Mouse (Mus musculus) forebrain, postnatal 0 days (tissue): ENCODE results near the gene Clec12a. TPM values are rescaled to one million over a fixed set of nuclear protein-coding genes. Genes with fewer than 3 reads are reported as not detected.

ENCODE experiments used
- ATAC-seq: fragments of 200-750 bp; cut with Nextera tagmentation; 2 replicates; pipeline ENCODE4 v1.8.0; 2017; ENCODE audit warnings: mild to moderate bottlenecking, moderate library complexity
- DNase-seq: peaks from one replicate; pipeline ENCODE4 v3.0.0-alpha.2; 2015
- H3K27ac ChIP-seq: fragments of 300-500 bp; sonication (generic); 2 replicates; pipeline ENCODE4 v1.5.1; 2014; ENCODE audit warnings: low read depth, mild to moderate bottlenecking, antibody characterized with exemption, low read length, moderate library complexity, mixed read lengths
- H3K27me3 ChIP-seq: fragments of 300-500 bp; sonication (generic); 2 replicates; pipeline ENCODE4 v1.6.1; 2014; ENCODE audit warnings: mild to moderate bottlenecking, low read length, mixed read lengths; ENCODE audit not compliant: insufficient read depth
- H3K36me3 ChIP-seq: fragments of 300-500 bp; sonication (generic); 2 replicates; pipeline ENCODE4 v1.6.1; 2014; ENCODE audit warnings: mild to moderate bottlenecking, moderate library complexity; ENCODE audit not compliant: insufficient read depth
- H3K4me1 ChIP-seq: fragments of 300-500 bp; sonication (generic); 2 replicates; pipeline ENCODE4 v1.6.1; 2014; ENCODE audit warnings: antibody characterized with exemption; ENCODE audit not compliant: insufficient read depth
- H3K4me2 ChIP-seq: fragments of 300-500 bp; sonication (generic); 2 replicates; pipeline ENCODE4 v1.6.1; 2014; ENCODE audit warnings: low read depth, mild to moderate bottlenecking, moderate library complexity
- H3K4me3 ChIP-seq: fragments of 300-500 bp; sonication (generic); 2 replicates; pipeline ENCODE4 v1.5.1; 2014; ENCODE audit warnings: low read depth, low read length, mixed read lengths
- H3K9ac ChIP-seq: fragments of 300-500 bp; sonication (generic); 2 replicates; pipeline ENCODE4 v1.6.1; 2014; ENCODE audit warnings: mild to moderate bottlenecking
- H3K9me3 ChIP-seq: fragments of 300-500 bp; sonication (generic); 2 replicates; pipeline ENCODE4 v1.6.1; 2016; ENCODE audit warnings: low read length
- CTCF ChIP-seq: sonication (generic); IDR thresholded peaks from 2 replicates; pipeline ENCODE4 v1.5.1; 2016; ENCODE audit warnings: antibody characterized with exemption, control low read depth, low read depth
- WGBS: fragments of 180-500 bp; shearing (Covaris S2); extraction: QIAGEN DNeasy Blood & Tissue Kit; methylation state at CpG from one replicate; pipeline ENCODE4 v1.1.7; 2014; 5-methylcytosine and 5-hydroxymethylcytosine counted together
- polyA plus RNA-seq: library from polyadenylated mRNA; unstranded; fragments of >200 nt; fragmentation: Nextera tagmentation; extraction: Ambion mirVana; gene quantifications from 2 replicates; pipeline ENCODE4 v1.2.1, GENCODE M21; 2015
- total RNA-seq: library from RNA; depleted of rRNA; stranded (reverse); fragments of >200 nt; gene quantifications from 2 replicates; pipeline ENCODE4 v1.2.3, GENCODE M21; 2014

Clec12a gene
- total and polyA plus RNA-seq, 2 experiments from 2014 or later, result 0.12 to 2.7 TPM

GRCm38 (mm10) chr6:129393087-129393720 is 50.7 kb downstream of the Clec12a start:
- Histone ChIP-seq H3K4me1 (no peaks in the 10 kb centered on the region), H3K9ac (no peak overlapping the region), H3K4me2 (no peak overlapping the region), H3K4me3 (no peak overlapping the region), H3K27ac (no peak overlapping the region), H3K36me3 (no peaks in the 10 kb centered on the region), H3K9me3 (no peaks in the 10 kb centered on the region), H3K27me3 (no peaks in the 10 kb centered on the region)
- 29% methylated on average over 2 of the region's 2 CpGs for WGBS
- TF ChIP-seq CTCF, result peak; percentile 74
- DNase-seq (peak; percentile 52), ATAC-seq (peak; percentile 64; the same call in 1 of the 2 replicates)

DNA sequence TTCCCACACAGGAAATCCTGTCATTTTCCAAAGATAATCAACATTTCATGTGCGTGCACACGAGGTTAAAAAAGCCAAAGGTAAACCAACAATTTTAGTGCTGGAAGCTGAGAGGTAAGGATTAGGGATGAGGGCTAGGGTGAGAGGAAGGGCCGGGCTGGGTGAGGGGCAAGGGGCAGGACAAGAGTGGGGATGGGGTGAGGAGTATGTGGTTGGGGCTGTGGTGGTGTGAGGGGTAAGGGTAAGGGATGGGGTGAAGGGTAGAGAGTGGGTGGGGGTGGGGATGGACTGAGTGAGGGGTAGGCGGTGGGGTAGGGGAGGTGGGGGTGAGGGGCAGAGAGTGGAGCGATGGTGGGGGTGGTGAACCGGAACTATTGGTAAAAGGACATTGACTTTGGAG is 51.2 kb downstream of the Clec12a start:
- 78% methylated on average over 6 of the region's 6 CpGs for WGBS
- no peak for TF ChIP-seq CTCF
- H3K4me3 ChIP-seq, result no peak overlapping the region
- ATAC-seq (peak; percentile 36; the same call in 1 of the 2 replicates), DNase-seq (no peak)
- H3K9me3 ChIP-seq, result no peaks in the 10 kb centered on the region
- H3K4me1 ChIP-seq, result no peaks in the 10 kb centered on the region
- H3K27me3 ChIP-seq, result no peaks in the 10 kb centered on the region
- H3K4me2 ChIP-seq, result no peak overlapping the region
- no peak overlapping the region for H3K27ac ChIP-seq
- H3K36me3 ChIP-seq, result no peaks in the 10 kb centered on the region
- no peak overlapping the region for H3K9ac ChIP-seq

- TF ChIP-seq CTCF, result no peak
- no peak within 1 kb of the TSS for H3K4me3 ChIP-seq
- H3K9ac ChIP-seq, result no peak within 1 kb of the TSS
- H3K27ac ChIP-seq, result no peak within 1 kb of the TSS
- no peaks in the 10 kb centered on the region for H3K36me3 ChIP-seq
- ATAC-seq (no peak), DNase-seq (no peak)
- no peaks in the 10 kb centered on the region for H3K9me3 ChIP-seq
- 92% methylated on average over 8 of the region's 8 CpGs for WGBS
- H3K27me3 ChIP-seq, result no peaks in the 10 kb centered on the region
- H3K4me2 ChIP-seq, result no peak within 1 kb of the TSS
- no peaks in the 10 kb centered on the region for H3K4me1 ChIP-seq
Measured at GRCm38 (mm10) chr6:129396997-129397396, 54.5 kb downstream of the Clec12a start, which contains the start of gene Clec1b. Gene Clec1b (plus strand): TSS chr6:129397297.

DNA sequence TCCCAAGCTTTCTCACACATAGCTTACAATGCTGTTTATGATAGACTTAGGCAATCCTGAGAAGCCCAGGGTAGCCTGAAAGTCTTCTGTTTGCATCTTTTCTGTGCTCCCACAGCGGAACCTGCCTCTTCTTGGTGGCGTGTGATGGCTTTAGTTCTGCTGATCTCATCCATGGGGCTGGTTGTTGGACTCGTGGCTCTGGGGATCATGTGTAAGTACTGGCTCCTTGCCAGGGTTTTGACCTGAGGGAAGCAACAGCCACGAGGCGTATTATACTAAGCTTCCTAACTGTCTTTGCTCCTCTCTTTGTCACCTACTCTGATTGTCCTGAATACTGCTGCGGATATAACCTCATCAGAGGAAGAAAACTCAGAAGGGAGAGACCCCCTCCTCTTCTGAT is 57.5 kb downstream of the Clec12a start:
- Histone ChIP-seq H3K9me3 (no peaks in the 10 kb centered on the region), H3K4me1 (no peaks in the 10 kb centered on the region), H3K27me3 (no peaks in the 10 kb centered on the region), H3K9ac (no peak overlapping the region), H3K4me3 (no peak overlapping the region), H3K27ac (no peak overlapping the region), H3K36me3 (no peaks in the 10 kb centered on the region), H3K4me2 (no peak overlapping the region)
- WGBS, result 56% methylated on average over 6 of the region's 6 CpGs
- DNase-seq (no peak), ATAC-seq (no peak)
- TF ChIP-seq CTCF, result no peak

DNA sequence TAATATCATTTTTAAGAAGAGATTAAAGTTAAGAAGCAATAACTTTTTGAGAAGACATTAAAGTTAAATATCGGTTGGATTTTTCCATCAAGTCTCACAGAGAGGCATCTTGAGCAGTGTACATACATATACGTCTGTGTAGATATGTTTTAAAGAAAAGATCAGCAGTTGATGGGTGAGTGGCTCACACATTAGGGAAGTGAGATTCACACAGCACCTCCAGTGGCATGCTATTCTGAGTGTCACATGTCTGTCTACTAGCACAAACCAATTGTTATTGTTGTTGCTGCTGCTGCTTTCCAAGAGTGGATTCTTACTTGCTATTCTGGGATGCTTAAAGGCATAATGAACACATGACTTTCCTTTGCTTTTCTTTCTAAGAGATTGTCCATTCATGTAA is 59.9 kb downstream of the Clec12a start:
- 95% methylated on average over 2 of the region's 2 CpGs for WGBS
- Histone ChIP-seq H3K9ac (no peak overlapping the region), H3K27ac (no peak overlapping the region), H3K36me3 (no peaks in the 10 kb centered on the region), H3K4me3 (no peak overlapping the region), H3K4me2 (no peak overlapping the region), H3K9me3 (no peaks in the 10 kb centered on the region), H3K4me1 (no peaks in the 10 kb centered on the region), H3K27me3 (no peaks in the 10 kb centered on the region)
- DNase-seq (no peak), ATAC-seq (no peak)
- TF ChIP-seq CTCF, result no peak

DNA sequence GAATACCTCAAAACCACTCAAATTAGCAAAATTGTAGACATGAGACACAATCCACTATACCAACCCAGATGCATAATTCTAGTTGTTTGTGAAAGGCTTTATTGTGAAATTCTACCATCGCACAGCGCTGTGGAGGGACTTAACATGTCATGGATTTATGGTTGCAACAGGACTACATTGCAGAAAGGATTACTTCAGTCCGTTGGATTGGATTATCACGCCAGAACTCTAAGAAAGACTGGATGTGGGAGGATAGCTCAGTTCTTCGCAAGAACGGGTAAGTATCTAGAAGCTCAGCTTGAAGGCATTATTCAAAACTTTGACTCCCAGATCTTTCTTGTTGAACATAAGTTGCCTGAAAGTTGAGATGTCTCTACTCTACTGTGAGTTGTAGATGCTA is 60.9 kb downstream of the Clec12a start:
- no peak for TF ChIP-seq CTCF

DNA sequence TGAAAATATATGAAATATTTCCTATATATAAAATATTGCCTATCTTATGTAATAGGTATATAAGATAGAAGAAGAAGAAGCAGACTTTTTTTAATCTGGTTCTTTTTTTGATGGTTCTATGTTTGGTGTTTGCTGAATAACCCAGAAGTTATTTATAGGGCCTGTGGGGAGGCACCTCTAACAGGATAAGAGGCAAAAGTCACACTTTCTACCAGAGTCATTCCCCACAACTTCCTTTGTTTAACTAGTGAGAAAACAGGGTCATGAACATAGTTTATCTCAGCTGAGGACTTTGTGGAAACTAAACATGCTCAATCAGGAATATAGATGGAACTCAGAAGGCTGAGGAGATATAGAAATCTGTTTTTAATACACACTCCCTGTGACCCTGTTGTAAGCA is 63.5 kb downstream of the Clec12a start:
- ATAC-seq, result no peak
- H3K27ac ChIP-seq, result no peak overlapping the region

More for the DNA sequence above, 60.9 kb downstream of the Clec12a start:
- H3K9ac ChIP-seq, result no peak overlapping the region
- no peaks in the 10 kb centered on the region for H3K36me3 ChIP-seq
- H3K4me2 ChIP-seq, result no peak overlapping the region
- DNase-seq, result no peak
- no peak overlapping the region for H3K4me3 ChIP-seq
- no peaks in the 10 kb centered on the region for H3K9me3 ChIP-seq
- H3K4me1 ChIP-seq, result no peaks in the 10 kb centered on the region
- no peak overlapping the region for H3K27ac ChIP-seq
- WGBS, result 77% methylated on average over 6 of the region's 6 CpGs
- no peaks in the 10 kb centered on the region for H3K27me3 ChIP-seq
- no peak for ATAC-seq

More for the DNA sequence above, 63.5 kb downstream of the Clec12a start:
- no peak for DNase-seq
- no peak for TF ChIP-seq CTCF
- Histone ChIP-seq H3K27me3 (no peaks in the 10 kb centered on the region), H3K9ac (no peak overlapping the region), H3K9me3 (no peaks in the 10 kb centered on the region), H3K36me3 (no peaks in the 10 kb centered on the region), H3K4me2 (no peak overlapping the region), H3K4me3 (no peak overlapping the region), H3K4me1 (no peaks in the 10 kb centered on the region)
